Mouse (Mus musculus): ENCODE data around the gene Rad9b. TPM values are rescaled to one million over a fixed set of nuclear protein-coding genes. Genes with fewer than 3 reads are reported as not detected.
A peak's percentile ranks its signal among the peaks of the same experiment; 100 is the strongest.
"Not testable (repeated sequence)": the region's sequence is repeated elsewhere in the genome, so short reads cannot be mapped to it uniquely, and the experiment has no call there.

Rad9b gene
- polyA plus RNA-seq, 1 experiment from 2014 or later = 6.9 TPM

- 92% methylated on average over 8 of the region's 8 CpGs for WGBS
- Histone ChIP-seq H3K27me3 (replicated peaks; ENCODE audit: insufficient read depth, low read length) (no peaks in the 10 kb centered on the region), H3K4me2 (replicated peaks; ENCODE audit: low read depth, low read length) (no peak overlapping the region), H3K4me1 (ENCODE audit: insufficient read depth, low read depth, low read length) (no peaks in the 10 kb centered on the region), H3K27ac (ENCODE audit: low read length) (0 out of 2 replicates have a peak overlapping the region, but pooled peaks have one; percentile 9), H3K4me3 (ENCODE audit: low read depth, low read length) (no peak overlapping the region), H3K9me3 (ENCODE audit: low read length) (no peaks in the 10 kb centered on the region), H3K36me3 (ENCODE audit: insufficient read depth, low read length) (no peaks in the 10 kb centered on the region; the same call in 1 of the 2 replicates), H3K9ac (replicated peaks; ENCODE audit: low read depth) (no peak overlapping the region)
- no peak for DNase-seq (ENCODE audit: low spot score)
- no peak for TF ChIP-seq EP300 (IDR thresholded peaks at IDR 0.05)
- no peak for TF ChIP-seq CTCF (IDR thresholded peaks at IDR 0.05)
- ATAC-seq = no peak
Observed at GRCm38 (mm10) chr5:122325477-122325876, 28.6 kb downstream of the Rad9b start.

- no peak overlapping the region for H3K9ac ChIP-seq (replicated peaks; ENCODE audit: low read depth)
- ATAC-seq (peak; percentile 81), DNase-seq (ENCODE audit: low spot score) (peak; percentile 74)
- peak; percentile 13; the same call in 1 of the 2 replicates for TF ChIP-seq CTCF (IDR thresholded peaks at IDR 0.05)
- peak; percentile 37; the same call in 1 of the 2 replicates for TF ChIP-seq EP300 (IDR thresholded peaks at IDR 0.05)
- H3K4me2 ChIP-seq (replicated peaks; ENCODE audit: low read depth, low read length) = no peak overlapping the region
- H3K4me1 ChIP-seq (ENCODE audit: insufficient read depth, low read depth, low read length) = no peaks in the 10 kb centered on the region
- no peak overlapping the region for H3K4me3 ChIP-seq (ENCODE audit: low read depth, low read length)
- no peaks in the 10 kb centered on the region for H3K9me3 ChIP-seq (ENCODE audit: low read length)
- H3K36me3 ChIP-seq (ENCODE audit: insufficient read depth, low read length) = no peaks in the 10 kb centered on the region; the same call in 1 of the 2 replicates
- H3K27me3 ChIP-seq (replicated peaks; ENCODE audit: insufficient read depth, low read length) = no peaks in the 10 kb centered on the region
- peak overlapping the region; percentile 9; the same call in 1 of the 2 replicates for H3K27ac ChIP-seq (ENCODE audit: low read length)
- 79% methylated on average over 23 of the region's 23 CpGs for WGBS
Observed at GRCm38 (mm10) chr5:122324608-122325431, 29.2 kb downstream of the Rad9b start.

GRCm38 (mm10) chr5:122323523-122323922 is 30.5 kb downstream of the Rad9b start:
- peak; percentile 21 for DNase-seq (ENCODE audit: low spot score)
- H3K4me2 ChIP-seq (replicated peaks; ENCODE audit: low read depth, low read length) = no peak overlapping the region
- no peak overlapping the region for H3K4me3 ChIP-seq (ENCODE audit: low read depth, low read length)
- H3K9me3 ChIP-seq (ENCODE audit: low read length) = no peaks in the 10 kb centered on the region
- H3K4me1 ChIP-seq (ENCODE audit: insufficient read depth, low read depth, low read length) = no peaks in the 10 kb centered on the region
- H3K27ac ChIP-seq (ENCODE audit: low read length) = no peak overlapping the region
- H3K9ac ChIP-seq (replicated peaks; ENCODE audit: low read depth) = no peak overlapping the region
- ATAC-seq = peak; percentile 22; the same call in 1 of the 2 replicates
- H3K36me3 ChIP-seq (ENCODE audit: insufficient read depth, low read length) = no peaks in the 10 kb centered on the region; the same call in 1 of the 2 replicates
- 64% methylated on average over 8 of the region's 8 CpGs for WGBS
- no peaks in the 10 kb centered on the region for H3K27me3 ChIP-seq (replicated peaks; ENCODE audit: insufficient read depth, low read length)
- peak; percentile 36; the same call in 1 of the 2 replicates for TF ChIP-seq EP300 (IDR thresholded peaks at IDR 0.05)
- TF ChIP-seq CTCF (IDR thresholded peaks at IDR 0.05) = no peak

- no peak overlapping the region for H3K9ac ChIP-seq (replicated peaks; ENCODE audit: low read depth)
- no peak for DNase-seq (ENCODE audit: low spot score)
Observed at GRCm38 (mm10) chr5:122320205-122320781, 33.7 kb downstream of the Rad9b start.

GRCm38 (mm10) chr5:122319474-122320204 is 34.4 kb downstream of the Rad9b start:
- no peak overlapping the region for H3K4me3 ChIP-seq (ENCODE audit: low read depth, low read length)
- H3K4me1 ChIP-seq (ENCODE audit: insufficient read depth, low read depth, low read length) = no peaks in the 10 kb centered on the region
- H3K4me2 ChIP-seq (replicated peaks; ENCODE audit: low read depth, low read length) = no peak overlapping the region
- H3K9ac ChIP-seq (replicated peaks; ENCODE audit: low read depth) = no peak overlapping the region
- H3K9me3 ChIP-seq (ENCODE audit: low read length) = no peaks in the 10 kb centered on the region
- TF ChIP-seq EP300 (IDR thresholded peaks at IDR 0.05) (no peak), CTCF (IDR thresholded peaks at IDR 0.05) (no peak)
- ATAC-seq (peak; percentile 46), DNase-seq (ENCODE audit: low spot score) (peak; percentile 76)
- peak overlapping the region; percentile 71 for H3K27ac ChIP-seq (ENCODE audit: low read length)
- WGBS = 51% methylated on average over 14 of the region's 14 CpGs
- no peaks in the 10 kb centered on the region; the same call in 1 of the 2 replicates for H3K36me3 ChIP-seq (ENCODE audit: insufficient read depth, low read length)
- H3K27me3 ChIP-seq (replicated peaks; ENCODE audit: insufficient read depth, low read length) = no peaks in the 10 kb centered on the region

More at GRCm38 (mm10) chr5:122320205-122320781, 33.7 kb downstream of the Rad9b start:
- no peak for TF ChIP-seq CTCF (IDR thresholded peaks at IDR 0.05)
- no peak for TF ChIP-seq EP300 (IDR thresholded peaks at IDR 0.05)
- Histone ChIP-seq H3K27me3 (replicated peaks; ENCODE audit: insufficient read depth, low read length) (no peaks in the 10 kb centered on the region), H3K27ac (ENCODE audit: low read length) (peak overlapping the region; percentile 71), H3K4me2 (replicated peaks; ENCODE audit: low read depth, low read length) (no peak overlapping the region), H3K9me3 (ENCODE audit: low read length) (no peaks in the 10 kb centered on the region), H3K4me1 (ENCODE audit: insufficient read depth, low read depth, low read length) (no peaks in the 10 kb centered on the region), H3K4me3 (ENCODE audit: low read depth, low read length) (no peak overlapping the region), H3K36me3 (ENCODE audit: insufficient read depth, low read length) (no peaks in the 10 kb centered on the region; the same call in 1 of the 2 replicates)
- WGBS = 42% methylated on average over 12 of the region's 12 CpGs
- 0 out of 2 replicates have a peak, but pooled peaks have one; percentile 26 for ATAC-seq

GRCm38 (mm10) chr5:122318976-122319375 is 35.1 kb downstream of the Rad9b start:
- not testable (repeated sequence) for H3K36me3 ChIP-seq (ENCODE audit: insufficient read depth, low read length); ATAC-seq; H3K27me3 ChIP-seq (replicated peaks; ENCODE audit: insufficient read depth, low read length); H3K4me3 ChIP-seq (ENCODE audit: low read depth, low read length); H3K9ac ChIP-seq (replicated peaks; ENCODE audit: low read depth); H3K4me1 ChIP-seq (ENCODE audit: insufficient read depth, low read depth, low read length); DNase-seq (ENCODE audit: low spot score); H3K9me3 ChIP-seq (ENCODE audit: low read length); H3K4me2 ChIP-seq (replicated peaks; ENCODE audit: low read depth, low read length)
- 58% methylated on average over 3 of the region's 3 CpGs for WGBS
- peak overlapping the region; percentile 71 for H3K27ac ChIP-seq (ENCODE audit: low read length)

Measured in lung, postnatal 0 days (tissue).